Mouse (Mus musculus): ENCODE data around the gene Gm11042. TPM values are rescaled to one million over a fixed set of nuclear protein-coding genes. Genes with fewer than 3 reads are reported as not detected.
A peak's percentile ranks its signal among the peaks of the same experiment; 100 is the strongest.

Gene Gm11042
- not detected in 2 replicates for total RNA-seq (2017)

- ATAC-seq (replicated peaks; ENCODE audit: low read depth, poor library complexity, severe bottlenecking) = peak; percentile 27
These were observed at the start of gene Gm11042 for GRCm38 (mm10) chr12:74316344-74316973. TSS of gene Gm11042 (minus strand) at chr12:74316394.

DNA sequence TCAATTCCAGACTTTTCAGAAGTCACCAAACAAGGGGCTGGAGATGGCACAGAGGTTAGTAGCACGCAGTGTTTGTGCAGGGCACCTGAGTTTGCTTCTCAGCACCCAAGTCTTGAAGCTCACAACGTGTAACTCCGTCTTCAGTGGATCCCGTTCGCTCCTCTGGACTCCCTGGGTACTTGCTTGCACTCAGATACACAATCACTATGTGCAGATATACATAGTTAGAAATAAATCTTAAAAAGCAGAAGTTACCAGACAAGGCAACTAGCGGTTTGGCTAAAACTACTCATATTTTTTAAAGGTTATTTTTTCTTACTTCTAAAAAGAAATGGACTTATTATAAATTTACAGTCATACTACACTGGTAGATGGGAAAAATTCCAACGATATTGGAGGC is 48.3 kb upstream of the Gm11042 start:
- peak; percentile 65; the same call in 1 of the 2 replicates for ATAC-seq (replicated peaks; ENCODE audit: low read depth, poor library complexity, severe bottlenecking)

GRCm38 (mm10) chr12:74363076-74363475 is 46.9 kb upstream of the Gm11042 start:
- no peak for ATAC-seq (replicated peaks; ENCODE audit: low read depth, poor library complexity, severe bottlenecking)

GRCm38 (mm10) chr12:74362453-74362852 is 46.3 kb upstream of the Gm11042 start:
- no peak for ATAC-seq (replicated peaks; ENCODE audit: low read depth, poor library complexity, severe bottlenecking)

GRCm38 (mm10) chr12:74359791-74360190 is 43.6 kb upstream of the Gm11042 start:
- ATAC-seq (replicated peaks; ENCODE audit: low read depth, poor library complexity, severe bottlenecking) = no peak

- ATAC-seq (replicated peaks; ENCODE audit: low read depth, poor library complexity, severe bottlenecking) = no peak
These were observed 41.6 kb upstream of the Gm11042 start for GRCm38 (mm10) chr12:74357806-74358205.

DNA sequence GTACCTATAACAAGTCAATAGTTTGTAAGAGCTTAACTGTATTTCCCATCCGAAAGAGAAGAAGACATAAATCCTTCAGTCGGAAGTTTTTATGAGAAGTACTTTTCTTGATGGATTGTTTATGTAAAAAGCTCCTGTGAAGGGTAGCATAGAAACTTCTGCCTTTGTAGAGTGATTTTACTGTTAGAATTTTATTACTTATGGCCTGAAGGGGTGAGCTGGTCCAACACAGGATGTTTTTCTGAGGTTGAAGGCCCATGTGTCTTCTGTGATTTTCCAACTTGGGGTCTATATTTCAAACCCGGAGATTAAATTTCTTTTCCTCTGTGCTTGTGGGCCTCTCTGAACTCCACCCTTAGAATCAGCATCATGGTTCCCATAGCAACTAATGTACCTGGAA is 26.5 kb upstream of the Gm11042 start:
- ATAC-seq (replicated peaks; ENCODE audit: low read depth, poor library complexity, severe bottlenecking) = no peak

- no peak for ATAC-seq (replicated peaks; ENCODE audit: low read depth, poor library complexity, severe bottlenecking)
These were observed 23.9 kb upstream of the Gm11042 start for GRCm38 (mm10) chr12:74340070-74340469.

DNA sequence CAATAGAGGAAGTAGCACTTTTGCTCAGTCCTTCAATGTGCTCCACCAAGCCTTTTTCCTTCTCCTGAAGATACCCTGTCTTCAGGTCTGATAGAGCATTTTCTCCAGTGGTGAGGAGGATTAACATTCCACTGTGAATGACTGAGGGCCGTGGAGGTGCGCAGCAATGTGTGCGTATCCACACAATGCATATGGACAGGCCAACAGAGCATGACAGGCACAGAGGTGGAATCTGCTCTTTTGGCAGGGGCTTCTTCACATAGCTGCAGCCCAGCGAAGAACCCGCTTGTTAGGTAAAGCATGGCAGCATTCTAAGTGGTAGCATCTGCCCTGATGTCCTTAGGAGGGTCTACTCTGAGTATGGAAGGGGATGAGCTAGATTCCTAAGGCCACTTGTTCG is 17.5 kb upstream of the Gm11042 start:
- no peak for ATAC-seq (replicated peaks; ENCODE audit: low read depth, poor library complexity, severe bottlenecking)

DNA sequence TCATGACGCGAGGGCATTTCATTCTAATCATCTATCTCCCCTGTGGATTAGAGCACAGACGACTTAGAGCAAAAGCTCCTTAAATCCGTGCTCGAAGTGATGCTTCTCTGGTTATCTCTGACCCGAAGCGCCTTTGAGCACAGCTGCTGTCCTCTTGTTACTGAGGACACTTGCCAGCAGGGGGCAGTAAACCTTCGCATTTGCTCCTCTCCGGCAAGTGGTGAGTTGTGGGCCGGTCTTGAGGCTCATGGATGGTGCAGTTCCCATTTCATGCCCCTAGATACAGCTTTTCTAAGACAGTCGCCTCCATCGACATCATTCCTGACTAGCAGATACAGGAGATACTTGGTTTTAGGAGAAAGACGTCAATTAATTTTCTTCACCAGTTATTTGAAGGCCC is 16.8 kb upstream of the Gm11042 start:
- ATAC-seq (replicated peaks; ENCODE audit: low read depth, poor library complexity, severe bottlenecking) = peak; percentile 98

GRCm38 (mm10) chr12:74329759-74330158 is 13.6 kb upstream of the Gm11042 start:
- no peak for ATAC-seq (replicated peaks; ENCODE audit: low read depth, poor library complexity, severe bottlenecking)

DNA sequence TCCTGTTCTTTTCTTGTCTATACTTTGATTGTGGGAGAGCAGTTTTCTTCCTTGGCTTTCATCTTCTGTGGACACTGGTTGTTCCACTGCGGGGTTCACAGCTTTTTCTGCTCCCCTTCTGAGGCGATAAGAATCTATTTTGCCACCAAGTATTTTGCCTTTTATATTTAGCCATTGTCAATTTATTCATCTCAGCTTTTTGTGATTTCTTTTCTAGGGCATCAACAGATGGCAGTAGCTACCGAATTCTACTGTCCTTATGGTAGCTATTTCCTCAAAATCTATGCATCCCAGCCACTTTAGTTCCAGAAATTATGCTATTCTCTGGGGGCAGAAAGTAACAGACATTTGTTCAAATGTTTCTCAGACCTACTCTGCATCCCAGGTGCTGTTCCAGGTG is 10.4 kb upstream of the Gm11042 start:
- no peak for ATAC-seq (replicated peaks; ENCODE audit: low read depth, poor library complexity, severe bottlenecking)

- ATAC-seq (replicated peaks; ENCODE audit: low read depth, poor library complexity, severe bottlenecking) = no peak
These were observed 5.8 kb upstream of the Gm11042 start for GRCm38 (mm10) chr12:74321981-74322380.

DNA sequence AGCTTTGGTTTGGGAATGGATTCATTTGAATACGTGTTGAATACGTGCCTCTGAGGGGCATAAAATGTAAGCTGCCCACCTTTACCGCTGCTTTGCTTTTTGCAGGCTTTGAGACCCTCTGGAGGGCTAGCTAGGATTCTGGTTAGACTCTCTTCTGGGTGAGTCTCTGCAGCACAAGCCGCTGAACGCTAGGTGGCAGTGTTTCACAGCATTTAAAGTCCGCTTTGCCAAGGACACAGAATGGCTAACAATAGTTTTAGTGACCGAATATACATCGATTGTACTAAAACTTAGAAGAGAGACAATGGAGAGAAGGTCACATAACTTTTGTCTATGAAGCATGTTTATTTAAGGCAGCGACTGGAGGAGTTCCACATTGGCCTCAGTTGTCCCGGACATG is 4.1 kb upstream of the Gm11042 start:
- peak; percentile 71; the same call in 1 of the 2 replicates for ATAC-seq (replicated peaks; ENCODE audit: low read depth, poor library complexity, severe bottlenecking)

GRCm38 (mm10) chr12:74316989-74317759 is 980 bp upstream of the Gm11042 start:
- peak; percentile 87 for ATAC-seq (replicated peaks; ENCODE audit: low read depth, poor library complexity, severe bottlenecking)

DNA sequence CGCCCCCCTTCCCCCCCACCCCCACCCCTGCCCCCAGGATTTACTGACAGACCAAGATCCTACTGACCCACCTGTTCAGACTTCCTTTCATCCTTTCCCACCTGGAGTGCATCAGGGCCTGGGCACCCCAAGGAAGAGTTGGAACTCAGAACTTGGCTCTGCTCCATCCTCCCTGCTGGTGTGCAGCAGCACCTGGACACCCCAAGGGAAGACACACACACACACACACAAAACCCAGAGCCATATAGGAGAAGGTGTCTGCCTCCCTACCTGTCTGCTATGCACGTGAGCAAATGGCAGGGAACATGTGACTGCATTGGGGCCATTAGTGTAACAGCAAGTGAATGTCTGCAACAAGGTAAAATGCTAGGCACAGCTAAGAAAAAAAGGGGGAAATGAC is 973 bp downstream of the Gm11042 start:
- no peak for ATAC-seq (replicated peaks; ENCODE audit: low read depth, poor library complexity, severe bottlenecking)

DNA sequence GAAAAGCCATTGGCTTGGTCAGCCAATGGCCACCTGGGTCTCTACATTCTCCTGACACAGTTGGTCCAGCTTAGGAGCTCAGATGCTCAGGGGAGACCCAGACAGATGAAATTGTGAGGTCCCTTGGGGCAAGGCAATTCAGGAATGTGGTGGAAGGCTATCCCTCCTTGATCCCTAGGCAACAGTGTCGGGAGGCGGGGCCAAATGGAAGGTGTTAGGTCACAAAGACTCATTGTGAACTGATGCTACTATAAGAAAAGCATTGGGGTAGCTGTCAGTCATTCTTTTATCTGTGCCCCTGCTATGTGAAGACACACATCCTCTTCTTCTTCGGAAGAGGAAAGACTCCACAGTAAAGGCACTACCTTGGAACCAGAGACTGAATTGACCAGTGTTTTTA is 3.6 kb downstream of the Gm11042 start:
- no peak for ATAC-seq (replicated peaks; ENCODE audit: low read depth, poor library complexity, severe bottlenecking)

- no peak for ATAC-seq (replicated peaks; ENCODE audit: low read depth, poor library complexity, severe bottlenecking)
These were observed 12.5 kb downstream of the Gm11042 start for GRCm38 (mm10) chr12:74303418-74304294.

DNA sequence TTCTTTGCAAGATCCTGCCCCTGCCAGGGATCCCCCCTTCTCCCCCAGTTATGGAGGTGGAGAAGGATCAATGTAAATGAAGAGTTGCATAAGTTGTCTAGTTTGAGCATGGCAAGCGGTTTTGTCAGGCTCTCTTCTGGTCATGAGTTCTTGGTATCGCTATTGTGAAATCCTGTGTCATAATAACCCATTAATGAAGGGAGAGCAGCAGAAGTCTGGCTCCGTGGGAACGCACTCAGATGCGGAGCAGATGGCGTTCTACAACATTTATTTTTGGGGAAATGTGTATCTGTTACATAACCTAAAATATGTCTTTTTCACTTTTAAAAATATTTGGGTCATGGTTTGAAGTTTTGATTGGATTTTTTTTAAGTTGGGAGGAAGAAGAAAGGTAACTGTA is 14.6 kb downstream of the Gm11042 start:
- no peak for ATAC-seq (replicated peaks; ENCODE audit: low read depth, poor library complexity, severe bottlenecking)

DNA sequence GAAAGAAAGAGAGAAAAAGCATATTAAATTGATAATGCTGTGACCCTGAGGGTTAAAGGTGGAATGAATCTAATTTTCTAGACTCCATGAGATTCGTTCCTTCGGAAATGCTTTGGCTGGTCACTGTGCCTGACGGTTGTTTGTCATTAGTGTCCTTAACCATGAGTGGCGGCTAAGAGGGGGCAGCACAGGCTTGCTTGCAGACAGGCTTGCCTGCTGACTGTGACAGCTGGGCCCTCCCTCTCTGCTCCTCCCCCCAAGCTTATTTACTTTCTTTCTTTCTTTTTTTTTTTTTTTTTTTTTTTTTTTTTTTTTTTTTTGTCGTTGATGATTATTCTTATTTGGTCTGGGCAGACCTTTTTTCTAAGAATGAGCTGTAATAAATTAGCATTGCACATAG is 19.8 kb downstream of the Gm11042 start:
- ATAC-seq (replicated peaks; ENCODE audit: low read depth, poor library complexity, severe bottlenecking) = no peak

DNA sequence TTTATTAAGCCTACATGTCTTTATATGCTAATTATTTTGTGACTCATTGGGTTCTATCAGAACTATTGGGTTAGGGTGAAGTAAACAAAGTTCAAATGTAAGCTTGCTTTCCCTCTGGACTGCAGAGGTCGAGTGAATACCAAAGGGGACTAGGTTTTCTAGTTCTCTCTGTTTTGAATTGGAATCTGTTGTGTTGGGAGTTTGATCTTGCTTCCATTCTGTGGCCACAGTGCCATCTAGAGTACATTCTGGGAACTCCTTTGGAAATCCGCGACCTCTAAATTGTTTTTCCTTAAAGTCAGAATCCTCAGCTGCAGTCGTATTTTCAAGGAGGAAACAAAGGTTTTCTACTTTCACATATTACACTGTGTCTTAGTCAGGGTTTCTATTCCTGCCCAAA is 22.6 kb downstream of the Gm11042 start:
- 0 out of 2 replicates have a peak, but pooled peaks have one; percentile 52 for ATAC-seq (replicated peaks; ENCODE audit: low read depth, poor library complexity, severe bottlenecking)

Data from common myeloid progenitor, adult 5-6 weeks (primary cell).